Mouse (Mus musculus): ENCODE results near the gene Lnx2. TPM values are rescaled to one million over a fixed set of nuclear protein-coding genes. Genes with fewer than 3 reads are reported as not detected.

The Lnx2 gene
- total and polyA plus RNA-seq, 3 experiments: 20.3 to 30.1 (median 22.9) TPM

DNA sequence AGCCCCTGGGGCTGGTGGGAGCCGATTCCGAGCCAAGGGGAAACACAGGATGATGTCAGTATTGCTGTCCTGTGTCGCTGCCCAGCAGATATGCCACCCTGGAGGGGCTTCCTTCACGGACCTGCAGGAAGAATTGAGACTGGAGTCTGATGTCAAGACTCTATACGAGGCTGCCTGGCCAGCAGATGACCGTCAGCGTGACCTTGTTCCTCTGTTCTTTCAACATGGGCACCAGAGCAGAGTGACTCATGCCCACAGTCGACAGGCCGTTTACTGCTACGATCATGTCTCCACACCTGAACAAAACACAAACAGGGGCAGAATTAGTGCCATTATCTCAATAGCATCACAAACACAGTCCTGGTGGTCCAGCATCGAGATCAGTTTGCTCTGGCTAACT, 57.6 kb downstream of the Lnx2 start:
- H3K36me3 ChIP-seq (replicated peaks in 1 of 2; ENCODE audit: control insufficient read depth in 1 of 2, insufficient read depth in 1 of 2, low read length in 1 of 2): peaks cover 65 to 78% of the 10 kb centered on the region in 2 experiments
- H3K9me3 ChIP-seq (replicated peaks; ENCODE audit: low read length): no peaks in the 10 kb centered on the region
- H3K27ac ChIP-seq (ENCODE audit: insufficient read depth, low read depth): no peak overlapping the region
- H3K79me2 ChIP-seq (replicated peaks; ENCODE audit: control insufficient read depth, extremely low read depth, insufficient read depth, poor library complexity, severe bottlenecking): no peaks in the 10 kb centered on the region
- H3K27me3 ChIP-seq (replicated peaks): no peaks in the 10 kb centered on the region
- TF ChIP-seq MXI1 (IDR thresholded peaks at IDR 0.05; ENCODE audit: low read depth, low read length): no peak
- no peak for TF ChIP-seq TCF12 (IDR thresholded peaks at IDR 0.05; ENCODE audit: low read depth, low read length)
- no peak for TF ChIP-seq JUND (conservative IDR thresholded peaks at IDR 0.05; ENCODE audit: low read depth, low read length)
- TF ChIP-seq ZKSCAN1 (IDR thresholded peaks at IDR 0.05; ENCODE audit: borderline replicate concordance, low read depth, low read length): no peak
- no peak for TF ChIP-seq BHLHE40 (IDR thresholded peaks at IDR 0.05; ENCODE audit: low read depth, low read length)
- no peak for TF ChIP-seq MAFK (IDR thresholded peaks at IDR 0.05; ENCODE audit: insufficient replicate concordance, low read length)
- no peak for DNase-seq (ENCODE audit: extremely low read depth)
- peaks cover 0 to 6% of the 10 kb centered on the region in 2 experiments; a peak in 2 of 4 replicates for H3K4me1 ChIP-seq (ENCODE audit: control insufficient read depth in 1 of 2, insufficient read depth in 2 of 2)
- H3K9ac ChIP-seq (ENCODE audit: insufficient read depth, low read depth): no peak overlapping the region
- no peak overlapping the region for H3K4me3 ChIP-seq (replicated peaks in 1 of 3; ENCODE audit: low read depth in 2 of 3, low read length in 2 of 3, poor library complexity in 1 of 3)
- no peak overlapping the region for H3K4me2 ChIP-seq (ENCODE audit: insufficient read depth, low read depth, poor library complexity, severe bottlenecking)
- dilution Hi-C loops (cut with MboI; ENCODE audit: extremely low pct_ligation_motif_present, extremely low pct_unique_long_range_greater_than_20kb, low sequenced_read_pairs): no loop called here
- in situ Hi-C loops (cut with MboI; ENCODE audit: low pct_ligation_motif_present, low pct_unique_long_range_greater_than_20kb, low sequenced_read_pairs): no loop called here

DNA sequence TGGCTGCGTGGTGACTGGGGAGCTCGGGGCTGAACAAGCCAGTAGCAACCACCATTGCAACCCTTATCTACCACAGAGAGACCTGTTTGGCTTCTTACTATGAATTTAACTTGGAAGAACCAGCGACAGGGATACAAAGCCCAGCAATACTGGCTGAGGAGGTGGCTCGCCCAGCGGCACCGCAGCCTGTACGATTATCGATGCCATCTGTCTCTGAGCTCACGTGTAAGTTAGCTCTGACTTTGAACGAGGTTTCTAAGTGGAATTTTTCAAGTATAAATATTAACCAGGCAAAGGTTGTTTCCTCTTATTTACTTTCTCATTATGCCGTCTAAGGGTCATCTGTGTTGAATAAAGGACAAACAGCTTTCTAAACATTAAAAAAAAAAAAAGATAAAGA, 58.9 kb downstream of the Lnx2 start:
- H3K9me3 ChIP-seq (replicated peaks; ENCODE audit: low read length): no peaks in the 10 kb centered on the region
- no peak for DNase-seq (ENCODE audit: extremely low read depth)
- H3K9ac ChIP-seq (ENCODE audit: insufficient read depth, low read depth): no peak overlapping the region
- peaks cover 53 to 66% of the 10 kb centered on the region in 2 experiments for H3K36me3 ChIP-seq (replicated peaks in 1 of 2; ENCODE audit: control insufficient read depth in 1 of 2, insufficient read depth in 1 of 2, low read length in 1 of 2)
- TF ChIP-seq KAT2A (IDR thresholded peaks at IDR 0.05; ENCODE audit: insufficient replicate concordance, low read length) (no peak), GABPA (IDR thresholded peaks at IDR 0.05; ENCODE audit: insufficient replicate concordance, low read depth, low read length) (no peak), CTCF (conservative IDR thresholded peaks at IDR 0.05 in 1 of 2, IDR thresholded peaks at IDR 0.05 in 1 of 2; ENCODE audit: low read depth in 2 of 2, low read length in 2 of 2) (no peak), MAFK (IDR thresholded peaks at IDR 0.05; ENCODE audit: insufficient replicate concordance, low read length) (no peak), CHD2 (IDR thresholded peaks at IDR 0.05; ENCODE audit: low read length) (no peak), ZC3H11A (IDR thresholded peaks at IDR 0.05; ENCODE audit: low read depth, low read length) (no peak), ELF1 (IDR thresholded peaks at IDR 0.05; ENCODE audit: low read depth, low read length) (no peak), SIN3A (IDR thresholded peaks at IDR 0.05; ENCODE audit: low read length) (no peak), BHLHE40 (IDR thresholded peaks at IDR 0.05; ENCODE audit: low read depth, low read length) (no peak), SMC3 (IDR thresholded peaks at IDR 0.05; ENCODE audit: low read depth, low read length) (no peak), JUN (IDR thresholded peaks at IDR 0.05; ENCODE audit: insufficient read depth, low read depth, low read length) (no peak), HCFC1 (IDR thresholded peaks at IDR 0.05; ENCODE audit: low read depth, low read length) (no peak), TCF12 (IDR thresholded peaks at IDR 0.05; ENCODE audit: low read depth, low read length) (no peak), EP300 (IDR thresholded peaks at IDR 0.05; ENCODE audit: low read length) (no peak), POLR2AphosphoS2 (IDR thresholded peaks at IDR 0.05; ENCODE audit: low read depth, low read length) (no peak)
- no peak overlapping the region for H3K4me3 ChIP-seq (replicated peaks in 1 of 3; ENCODE audit: low read depth in 2 of 3, low read length in 2 of 3, poor library complexity in 1 of 3)
- no peaks in the 10 kb centered on the region for H3K27me3 ChIP-seq (replicated peaks)
- no peak overlapping the region for H3K27ac ChIP-seq (ENCODE audit: insufficient read depth, low read depth)
- dilution Hi-C loops (cut with MboI; ENCODE audit: extremely low pct_ligation_motif_present, extremely low pct_unique_long_range_greater_than_20kb, low sequenced_read_pairs): no loop called here
- no peaks in the 10 kb centered on the region for H3K79me2 ChIP-seq (replicated peaks; ENCODE audit: control insufficient read depth, extremely low read depth, insufficient read depth, poor library complexity, severe bottlenecking)
- H3K4me1 ChIP-seq (ENCODE audit: control insufficient read depth in 1 of 2, insufficient read depth in 2 of 2): peaks cover 0 to 9% of the 10 kb centered on the region in 2 experiments; a peak in 2 of 4 replicates
- in situ Hi-C loops (cut with MboI; ENCODE audit: low pct_ligation_motif_present, low pct_unique_long_range_greater_than_20kb, low sequenced_read_pairs): no loop called here
- H3K4me2 ChIP-seq (ENCODE audit: insufficient read depth, low read depth, poor library complexity, severe bottlenecking): no peak overlapping the region
